Mouse (Mus musculus) CH12.LX (cell line): ENCODE results near the gene Myo1g. TPM values are rescaled to one million over a fixed set of nuclear protein-coding genes. Genes with fewer than 3 reads are reported as not detected.

Source experiments
- DNase-seq: peaks from one replicate; pipeline ENCODE4 v3.0.0-alpha.2; 2013; ENCODE audit errors: extremely low read depth
- H3K27ac ChIP-seq: 2 replicates; pipeline ENCODE4 v1.5.1; 2012; ENCODE audit warnings: low read depth, mild to moderate bottlenecking, control low read depth, moderate library complexity; ENCODE audit not compliant: insufficient read depth
- H3K27me3 ChIP-seq: replicated peaks from 2 replicates; pipeline ENCODE3; 2012; ENCODE audit warnings: inconsistent platforms
- H3K36me3 ChIP-seq, 2 experiments: replicated peaks in 1 of 2; 2 replicates each; pipeline versions ENCODE3 to v1.6.1; 2012; ENCODE audit warnings: inconsistent platforms in 1 of 2, low read length in 1 of 2, mild to moderate bottlenecking in 1 of 2, mixed read lengths in 1 of 2, moderate library complexity in 1 of 2; ENCODE audit not compliant: control insufficient read depth in 1 of 2, insufficient read depth in 1 of 2
- H3K4me1 ChIP-seq, 2 experiments: 2 replicates each; pipeline ENCODE4 v1.6.1; 2012; ENCODE audit warnings: inconsistent platforms in 1 of 2, moderate library complexity in 1 of 2; ENCODE audit not compliant: insufficient read depth in 2 of 2, control insufficient read depth in 1 of 2
- H3K4me2 ChIP-seq: 2 replicates; pipeline ENCODE4 v1.6.1; 2012; ENCODE audit warnings: low read depth, mild to moderate bottlenecking, control low read depth; ENCODE audit not compliant: poor library complexity, insufficient read depth, severe bottlenecking
- H3K4me3 ChIP-seq, 3 experiments: fragments of 150-350 bp in 1 of 3; sonication (generic) in 1 of 3; replicated peaks in 1 of 3; 2 replicates each; pipeline versions ENCODE3 to v1.5.1; 2011 to 2012; ENCODE audit warnings: low read depth in 2 of 3, low read length in 2 of 3, mild to moderate bottlenecking in 2 of 3, moderate library complexity in 2 of 3, control low read depth in 1 of 3, improper control_type of control experiment in 1 of 3, inconsistent platforms in 1 of 3, mixed read lengths in 1 of 3; ENCODE audit not compliant: poor library complexity in 1 of 3
- H3K79me2 ChIP-seq: replicated peaks from 2 replicates; pipeline ENCODE4 v1.6.1; 2012; ENCODE audit warnings: mild to moderate bottlenecking, moderate library complexity; ENCODE audit not compliant: control insufficient read depth, poor library complexity, insufficient read depth, severe bottlenecking; ENCODE audit errors: extremely low read depth
- H3K9ac ChIP-seq: 2 replicates; pipeline ENCODE4 v1.6.1; 2012; ENCODE audit warnings: low read depth, mild to moderate bottlenecking, control low read depth, moderate library complexity; ENCODE audit not compliant: insufficient read depth
- H3K9me3 ChIP-seq: replicated peaks from 2 replicates; pipeline ENCODE3; 2012; ENCODE audit warnings: low read length, inconsistent platforms, mixed read lengths
- CHD2 ChIP-seq: IDR thresholded peaks from 2 replicates; pipeline ENCODE4 v1.6.1; 2011; ENCODE audit warnings: low read length, improper control_type of control experiment
- ELF1 ChIP-seq: IDR thresholded peaks from 2 replicates; pipeline ENCODE4 v1.6.1; 2014; ENCODE audit warnings: low read depth, mild to moderate bottlenecking, inconsistent platforms, low read length, improper control_type of control experiment
- GABPA ChIP-seq: IDR thresholded peaks from 2 replicates; pipeline ENCODE4 v1.6.1; 2012; ENCODE audit warnings: low read depth, low read length, improper control_type of control experiment, inconsistent platforms; ENCODE audit not compliant: insufficient replicate concordance
- HCFC1 ChIP-seq: IDR thresholded peaks from 2 replicates; pipeline ENCODE4 v1.6.1; 2012; ENCODE audit warnings: low read depth, mild to moderate bottlenecking, inconsistent platforms, low read length, improper control_type of control experiment
- IRF4 ChIP-seq: IDR thresholded peaks from 2 replicates; pipeline ENCODE4 v1.6.1; 2014; ENCODE audit warnings: low read depth, mild to moderate bottlenecking, inconsistent platforms, low read length, improper control_type of control experiment
- JUN ChIP-seq: IDR thresholded peaks from 2 replicates; pipeline ENCODE4 v1.6.1; 2011; ENCODE audit warnings: low read depth, mild to moderate bottlenecking, low read length, improper control_type of control experiment, moderate library complexity; ENCODE audit not compliant: insufficient read depth
- KAT2A ChIP-seq: IDR thresholded peaks from 2 replicates; pipeline ENCODE4 v1.6.1; 2012; ENCODE audit warnings: low read length, improper control_type of control experiment, inconsistent platforms; ENCODE audit not compliant: insufficient replicate concordance
- MAFK ChIP-seq: IDR thresholded peaks from 2 replicates; pipeline ENCODE4 v1.6.1; 2011; ENCODE audit warnings: low read length, improper control_type of control experiment; ENCODE audit not compliant: insufficient replicate concordance
- MAX ChIP-seq: IDR thresholded peaks from 2 replicates; pipeline ENCODE4 v1.6.1; 2011; ENCODE audit warnings: low read length, improper control_type of control experiment
- MAZ ChIP-seq: IDR thresholded peaks from 2 replicates; pipeline ENCODE4 v1.6.1; 2012; ENCODE audit warnings: low read depth, mild to moderate bottlenecking, inconsistent platforms, low read length, improper control_type of control experiment, moderate library complexity
- MEF2A ChIP-seq: IDR thresholded peaks from 2 replicates; pipeline ENCODE4 v1.6.1; 2014; ENCODE audit warnings: low read depth, mild to moderate bottlenecking, inconsistent platforms, low read length, improper control_type of control experiment, borderline replicate concordance
- PAX5 ChIP-seq: IDR thresholded peaks from 2 replicates; pipeline ENCODE4 v1.6.1; 2012; ENCODE audit warnings: low read length, inconsistent platforms, mixed read lengths
- RAD21 ChIP-seq: IDR thresholded peaks from 2 replicates; pipeline ENCODE4 v1.6.1; 2011; ENCODE audit warnings: low read depth, mild to moderate bottlenecking, low read length, improper control_type of control experiment, moderate library complexity
- RCOR1 ChIP-seq: conservative IDR thresholded peaks from 2 replicates; pipeline ENCODE4 v1.6.1; 2012; ENCODE audit warnings: low read depth, mild to moderate bottlenecking, inconsistent platforms, low read length, improper control_type of control experiment
- SMC3 ChIP-seq: IDR thresholded peaks from 2 replicates; pipeline ENCODE4 v1.6.1; 2011; ENCODE audit warnings: low read depth, low read length, improper control_type of control experiment
- TBP ChIP-seq: conservative IDR thresholded peaks from 2 replicates; pipeline ENCODE4 v1.6.1; 2011; ENCODE audit warnings: low read depth, low read length, improper control_type of control experiment
- TCF12 ChIP-seq: IDR thresholded peaks from 2 replicates; pipeline ENCODE4 v1.6.1; 2014; ENCODE audit warnings: low read depth, mild to moderate bottlenecking, inconsistent platforms, low read length, improper control_type of control experiment
- UBTF ChIP-seq: IDR thresholded peaks from 2 replicates; pipeline ENCODE4 v1.6.1; 2012; ENCODE audit warnings: low read depth, mild to moderate bottlenecking, inconsistent platforms, low read length, improper control_type of control experiment, moderate library complexity
- USF2 ChIP-seq: conservative IDR thresholded peaks from 2 replicates; pipeline ENCODE4 v1.6.1; 2011; ENCODE audit warnings: low read depth, low read length, improper control_type of control experiment
- ZC3H11A ChIP-seq: IDR thresholded peaks from 2 replicates; pipeline ENCODE4 v1.6.1; 2012; ENCODE audit warnings: low read depth, mild to moderate bottlenecking, inconsistent platforms, low read length, improper control_type of control experiment
- ZKSCAN1 ChIP-seq: IDR thresholded peaks from 2 replicates; pipeline ENCODE4 v1.6.1; 2012; ENCODE audit warnings: low read depth, inconsistent platforms, low read length, improper control_type of control experiment, borderline replicate concordance
- ZMIZ1 ChIP-seq: IDR thresholded peaks from 2 replicates; pipeline ENCODE4 v1.6.1; 2012; ENCODE audit warnings: low read depth, mild to moderate bottlenecking, inconsistent platforms, low read length, improper control_type of control experiment
- dilution Hi-C: fragments of 300-500 bp; cut with MboI; formaldehyde crosslinking; loops from 2 replicates; pipeline ENCODE4 v1.14.3; 2020; ENCODE audit warnings: low sequenced_read_pairs; ENCODE audit not compliant: extremely low pct_unique_long_range_greater_than_20kb, extremely low pct_ligation_motif_present
- in situ Hi-C: fragments of 300-500 bp; cut with MboI; formaldehyde crosslinking; loops from 3 replicates; pipeline ENCODE4 v1.14.3; 2019; ENCODE audit warnings: low sequenced_read_pairs, low pct_ligation_motif_present, low pct_unique_long_range_greater_than_20kb, mixed read lengths
- polyA plus RNA-seq: library from polyadenylated mRNA; unstranded; fragments of >175 nt; gene quantifications from 2 replicates; pipeline ENCODE4 v1.2.1, GENCODE M21; 2012; ENCODE audit warnings: low read depth; ENCODE audit not compliant: insufficient read length
- total RNA-seq, 2 experiments: library from RNA; depleted of rRNA; stranded (reverse); fragments of 300-350 nt in 1 of 2; fragments of >200 nt in 1 of 2; gene quantifications; 2 replicates each; pipeline ENCODE4 v1.2.3; 2012 to 2014

The Myo1g gene
- total and polyA plus RNA-seq, 3 experiments: 268 to 335 (median 284) TPM

DNA sequence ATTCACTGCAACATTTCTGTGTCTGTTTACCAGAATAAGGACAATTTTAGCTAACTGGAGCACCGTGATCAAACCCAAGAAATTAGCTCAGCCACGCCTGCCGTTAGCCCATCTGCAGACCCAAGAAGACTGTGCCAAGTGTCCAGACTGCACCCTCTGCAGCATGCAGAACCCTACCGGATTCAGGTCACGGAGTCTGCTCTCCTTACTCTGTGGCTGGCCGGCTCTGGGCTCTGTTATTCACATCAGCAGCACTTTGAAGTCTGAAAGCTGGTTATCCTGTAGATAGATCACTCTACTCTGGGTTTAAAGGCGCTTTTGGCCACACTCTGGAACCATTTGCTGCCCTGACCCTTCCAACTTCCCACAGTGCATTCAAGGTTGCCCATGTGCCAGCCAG is 40.6 kb downstream of the Myo1g start:
- dilution Hi-C loops (no loop called here), in situ Hi-C loops (no loop called here)
- H3K79me2 ChIP-seq: peaks cover 6% of the 10 kb centered on the region
- no peak overlapping the region for H3K4me3 ChIP-seq
- no peak overlapping the region for H3K27ac ChIP-seq
- H3K27me3 ChIP-seq: no peaks in the 10 kb centered on the region
- no peak overlapping the region for H3K9ac ChIP-seq
- no peak for DNase-seq
- H3K36me3 ChIP-seq: no peaks in the 10 kb centered on the region
- TF ChIP-seq IRF4 (no peak), PAX5 (no peak), ZC3H11A (no peak), TBP (no peak), ELF1 (no peak), GABPA (no peak), JUN (no peak), RCOR1 (no peak), KAT2A (no peak), MEF2A (no peak), MAX (no peak), MAZ (no peak), CHD2 (no peak), ZKSCAN1 (no peak), ZMIZ1 (no peak), RAD21 (no peak), SMC3 (no peak), HCFC1 (no peak), TCF12 (no peak), UBTF (no peak)
- no peak overlapping the region for H3K4me2 ChIP-seq
- H3K4me1 ChIP-seq: peaks cover 0 to 23% of the 10 kb centered on the region in 2 experiments; a peak in 2 of 4 replicates
- H3K9me3 ChIP-seq: no peaks in the 10 kb centered on the region

DNA sequence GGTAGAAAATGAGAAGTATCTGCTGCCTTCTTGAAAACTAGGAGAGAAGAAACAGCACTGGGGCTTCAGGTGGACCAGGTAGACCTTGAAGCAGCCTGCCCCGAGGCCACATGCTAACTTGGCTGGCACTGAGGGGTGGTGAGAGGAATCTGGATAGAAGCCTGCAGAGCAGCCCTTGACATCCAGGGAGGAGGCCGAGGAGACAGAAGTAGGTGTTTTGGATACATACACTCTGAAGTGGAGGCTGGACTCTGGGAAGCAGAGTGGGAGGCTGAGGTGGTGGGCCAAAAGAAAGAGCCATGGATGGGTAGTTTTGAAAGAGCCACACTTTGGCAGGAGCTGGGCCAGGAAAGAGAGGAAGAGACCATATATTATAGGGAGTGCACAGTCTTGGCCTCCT is 41.5 kb downstream of the Myo1g start:
- Histone ChIP-seq H3K4me1 (peaks cover 0 to 19% of the 10 kb centered on the region in 2 experiments; a peak in 2 of 4 replicates), H3K9ac (no peak overlapping the region)
- TF ChIP-seq IRF4: no peak
- TF ChIP-seq MAFK: no peak
- TF ChIP-seq USF2: no peak
- TF ChIP-seq, all 38 proteins: peak for 0
- no peak overlapping the region for H3K4me2 ChIP-seq
- H3K79me2 ChIP-seq: peaks cover 15% of the 10 kb centered on the region
- no peaks in the 10 kb centered on the region for H3K9me3 ChIP-seq
- DNase-seq: no peak
- no peaks in the 10 kb centered on the region for H3K27me3 ChIP-seq
- H3K27ac ChIP-seq: no peak overlapping the region
- dilution Hi-C loops (no loop called here), in situ Hi-C loops (no loop called here)
- H3K36me3 ChIP-seq: peaks cover 2 to 6% of the 10 kb centered on the region in 2 experiments
- no peak overlapping the region for H3K4me3 ChIP-seq
